Mouse (Mus musculus) forebrain, embryonic 16.5 days (tissue): ENCODE results near the gene Parp8. TPM values are rescaled to one million over a fixed set of nuclear protein-coding genes. Genes with fewer than 3 reads are reported as not detected.
"Not testable (repeated sequence)": the region's sequence is repeated elsewhere in the genome, so short reads cannot be mapped to it uniquely, and the experiment has no call there.

ENCODE experiments used
- ATAC-seq: fragments of 200-750 bp; cut with Nextera tagmentation; 2 replicates; pipeline ENCODE4 v1.8.0; 2017; ENCODE audit warnings: mild to moderate bottlenecking, moderate library complexity
- H3K27ac ChIP-seq: fragments of 300-500 bp; sonication (generic); 2 replicates; pipeline ENCODE4 v1.5.1; 2014; ENCODE audit warnings: low read length, control low read depth
- H3K27me3 ChIP-seq: fragments of 300-500 bp; sonication (generic); replicated peaks from 2 replicates; pipeline ENCODE4 v1.6.1; 2014; ENCODE audit warnings: low read length; ENCODE audit not compliant: control insufficient read depth, insufficient read depth
- H3K36me3 ChIP-seq: fragments of 300-500 bp; sonication (generic); 2 replicates; pipeline ENCODE4 v1.6.1; 2014; ENCODE audit not compliant: control insufficient read depth, insufficient read depth
- H3K4me1 ChIP-seq: fragments of 300-500 bp; sonication (generic); replicated peaks from 2 replicates; pipeline ENCODE4 v1.6.1; 2014; ENCODE audit warnings: low read length; ENCODE audit not compliant: control insufficient read depth, insufficient read depth
- H3K4me2 ChIP-seq: fragments of 300-500 bp; sonication (generic); 2 replicates; pipeline ENCODE4 v1.6.1; 2014; ENCODE audit warnings: mild to moderate bottlenecking, low read length, control low read depth
- H3K4me3 ChIP-seq: fragments of 300-500 bp; sonication (generic); replicated peaks from 2 replicates; pipeline ENCODE4 v1.5.1; 2014; ENCODE audit warnings: mild to moderate bottlenecking, low read length, control low read depth
- H3K9ac ChIP-seq: fragments of 300-500 bp; sonication (generic); replicated peaks from 2 replicates; pipeline ENCODE4 v1.6.1; 2014; ENCODE audit warnings: low read depth, low read length, control low read depth
- H3K9me3 ChIP-seq: fragments of 300-500 bp; sonication (generic); 2 replicates; pipeline ENCODE4 v1.6.1; 2016; ENCODE audit warnings: low read length; ENCODE audit not compliant: control insufficient read depth
- WGBS: fragments of 180-500 bp; shearing (Covaris S2); extraction: QIAGEN DNeasy Blood & Tissue Kit; methylation state at CpG from one replicate; pipeline ENCODE4 v1.1.7; 2014; 5-methylcytosine and 5-hydroxymethylcytosine counted together
- polyA plus RNA-seq: library from polyadenylated mRNA; unstranded; fragments of >200 nt; fragmentation: Nextera tagmentation; extraction: Ambion mirVana; gene quantifications from 2 replicates; pipeline ENCODE4 v1.2.1, GENCODE M21; 2015

Gene Parp8
- polyA plus RNA-seq, 1 experiment from 2014 or later = 24.1 TPM

GRCm38 (mm10) chr13:116940761-116941160 lies 84.6 kb downstream of the Parp8 start:
- Histone ChIP-seq H3K9ac (no peak overlapping the region), H3K4me1 (no peaks in the 10 kb centered on the region), H3K36me3 (no peaks in the 10 kb centered on the region), H3K27ac (no peak overlapping the region), H3K4me2 (no peak overlapping the region), H3K27me3 (no peaks in the 10 kb centered on the region), H3K4me3 (no peak overlapping the region), H3K9me3 (no peaks in the 10 kb centered on the region)
- no peak for ATAC-seq
- WGBS = 39% methylated on average over 7 of the region's 7 CpGs

GRCm38 (mm10) chr13:116937019-116937418 lies 88.3 kb downstream of the Parp8 start:
- not testable (repeated sequence) for H3K9me3 ChIP-seq, ATAC-seq, H3K36me3 ChIP-seq, H3K27me3 ChIP-seq, H3K27ac ChIP-seq, H3K4me3 ChIP-seq, H3K4me1 ChIP-seq, H3K4me2 ChIP-seq, H3K9ac ChIP-seq
- WGBS = 95% methylated on average over 3 of the region's 3 CpGs

- ATAC-seq = no peak
- Histone ChIP-seq H3K9me3 (no peaks in the 10 kb centered on the region), H3K4me1 (no peaks in the 10 kb centered on the region), H3K27me3 (no peaks in the 10 kb centered on the region), H3K9ac (no peak overlapping the region), H3K4me2 (no peak overlapping the region), H3K27ac (no peak overlapping the region), H3K4me3 (no peak overlapping the region), H3K36me3 (no peaks in the 10 kb centered on the region)
- WGBS = 73% methylated on average over 6 of the region's 6 CpGs
Observed at GRCm38 (mm10) chr13:116917387-116917930, 107.9 kb downstream of the Parp8 start.

- WGBS = 97% methylated on average over 3 of the region's 3 CpGs
- Histone ChIP-seq H3K4me3 (no peak overlapping the region), H3K9me3 (no peaks in the 10 kb centered on the region), H3K27me3 (no peaks in the 10 kb centered on the region), H3K27ac (no peak overlapping the region), H3K9ac (no peak overlapping the region), H3K4me1 (no peaks in the 10 kb centered on the region), H3K36me3 (no peaks in the 10 kb centered on the region), H3K4me2 (no peak overlapping the region)
- ATAC-seq = no peak
Observed at GRCm38 (mm10) chr13:116908284-116908683, 117.1 kb downstream of the Parp8 start.

- Histone ChIP-seq H3K27ac (no peak overlapping the region), H3K4me1 (no peaks in the 10 kb centered on the region), H3K36me3 (no peaks in the 10 kb centered on the region), H3K4me3 (no peak overlapping the region), H3K4me2 (no peak overlapping the region), H3K9me3 (no peaks in the 10 kb centered on the region), H3K9ac (no peak overlapping the region), H3K27me3 (no peaks in the 10 kb centered on the region)
- ATAC-seq = no peak
- WGBS = 60% methylated on average over 5 of the region's 5 CpGs
Observed at GRCm38 (mm10) chr13:116903394-116903793, 121.9 kb downstream of the Parp8 start.

GRCm38 (mm10) chr13:116898395-116898794 lies 126.9 kb downstream of the Parp8 start:
- H3K27me3 ChIP-seq = no peaks in the 10 kb centered on the region
- 94% methylated on average over 5 of the region's 5 CpGs for WGBS

GRCm38 (mm10) chr13:116897711-116898110 lies 127.6 kb downstream of the Parp8 start:
- ATAC-seq = peak; percentile 36; the same call in 1 of the 2 replicates
- H3K9ac ChIP-seq = no peak overlapping the region
- H3K4me3 ChIP-seq = no peak overlapping the region
- H3K36me3 ChIP-seq = peaks cover 3% of the 10 kb centered on the region; the same call in 1 of the 2 replicates
- no peaks in the 10 kb centered on the region for H3K9me3 ChIP-seq
- 91% methylated on average over 1 of the region's 1 CpGs for WGBS
- H3K4me1 ChIP-seq = no peaks in the 10 kb centered on the region
- no peak overlapping the region for H3K4me2 ChIP-seq
- H3K27ac ChIP-seq = no peak overlapping the region
- no peaks in the 10 kb centered on the region for H3K27me3 ChIP-seq

More at GRCm38 (mm10) chr13:116898395-116898794, 126.9 kb downstream of the Parp8 start:
- no peak for ATAC-seq
- H3K36me3 ChIP-seq = peaks cover 3% of the 10 kb centered on the region; the same call in 1 of the 2 replicates
- H3K4me2 ChIP-seq = no peak overlapping the region
- H3K9ac ChIP-seq = no peak overlapping the region
- H3K9me3 ChIP-seq = no peaks in the 10 kb centered on the region
- H3K4me3 ChIP-seq = no peak overlapping the region
- H3K4me1 ChIP-seq = no peaks in the 10 kb centered on the region
- no peak overlapping the region for H3K27ac ChIP-seq

GRCm38 (mm10) chr13:116884422-116884942 lies 140.9 kb downstream of the Parp8 start:
- no peak overlapping the region for H3K9ac ChIP-seq
- WGBS = 90% methylated on average over 9 of the region's 9 CpGs
- no peaks in the 10 kb centered on the region for H3K27me3 ChIP-seq
- ATAC-seq = no peak
- H3K4me3 ChIP-seq = no peak overlapping the region
- no peaks in the 10 kb centered on the region for H3K9me3 ChIP-seq
- no peak overlapping the region for H3K4me2 ChIP-seq
- no peaks in the 10 kb centered on the region for H3K4me1 ChIP-seq
- no peak overlapping the region for H3K27ac ChIP-seq
- no peaks in the 10 kb centered on the region for H3K36me3 ChIP-seq

- Histone ChIP-seq H3K9ac (no peak overlapping the region), H3K27ac (no peak overlapping the region), H3K27me3 (no peaks in the 10 kb centered on the region), H3K9me3 (no peaks in the 10 kb centered on the region), H3K4me3 (no peak overlapping the region), H3K36me3 (no peaks in the 10 kb centered on the region), H3K4me1 (no peaks in the 10 kb centered on the region), H3K4me2 (no peak overlapping the region)
- ATAC-seq = no peak
- WGBS = 88% methylated on average over 7 of the region's 7 CpGs
Observed at GRCm38 (mm10) chr13:116882226-116882625, 143.1 kb downstream of the Parp8 start.
